Mouse (Mus musculus) MEL (cell line): ENCODE measurements at regions not wholly inside any gene's neighbourhood (a gene's known extent, or its start where the extent isn't known, plus 50 kb on each side); places are given as distances from the start of the nearest gene placed in this dataset.

ENCODE experiments used
- CTCF ChIP-seq, 3 experiments: IDR thresholded peaks in 2 of 3; conservative IDR thresholded peaks in 1 of 3; 2 replicates each; pipeline ENCODE4 v1.5.1; 2011 to 2012; ENCODE audit warnings: low read length in 3 of 3, low read depth in 2 of 3, mild to moderate bottlenecking in 2 of 3, improper control_type of control experiment in 1 of 3, inconsistent platforms in 1 of 3, mixed read lengths in 1 of 3, moderate library complexity in 1 of 3; ENCODE audit not compliant: control insufficient read depth in 1 of 3, insufficient read depth in 1 of 3, poor library complexity in 1 of 3, severe bottlenecking in 1 of 3
- GATA1 ChIP-seq: IDR thresholded peaks from 2 replicates; pipeline ENCODE4 v1.6.1; 2011; ENCODE audit warnings: low read depth, low read length, improper control_type of control experiment
- MYC ChIP-seq: IDR thresholded peaks from 2 replicates; pipeline ENCODE4 v1.6.1; 2011; ENCODE audit warnings: low read depth, mild to moderate bottlenecking, low read length, improper control_type of control experiment, moderate library complexity
- NRF1 ChIP-seq: IDR thresholded peaks from 2 replicates; pipeline ENCODE4 v1.6.1; 2014; ENCODE audit warnings: low read depth, mild to moderate bottlenecking, inconsistent platforms, low read length, improper control_type of control experiment, moderate library complexity; ENCODE audit not compliant: poor library complexity, insufficient read depth, severe bottlenecking
- POLR2A ChIP-seq, 2 experiments: IDR thresholded peaks; 2 replicates each; pipeline ENCODE4 v1.6.1; 2011 to 2012; ENCODE audit warnings: low read length in 2 of 2, mild to moderate bottlenecking in 2 of 2, control low read depth in 1 of 2, improper control_type of control experiment in 1 of 2, low read depth in 1 of 2, moderate library complexity in 1 of 2; ENCODE audit not compliant: control insufficient read depth in 1 of 2, insufficient read depth in 1 of 2, poor library complexity in 1 of 2
- RAD21 ChIP-seq: IDR thresholded peaks from 2 replicates; pipeline ENCODE4 v1.6.1; 2011; ENCODE audit warnings: mild to moderate bottlenecking, low read depth, low read length, improper control_type of control experiment
- SIN3A ChIP-seq: IDR thresholded peaks from 2 replicates; pipeline ENCODE4 v1.6.1; 2012; ENCODE audit warnings: low read length, improper control_type of control experiment, inconsistent platforms
- TAL1 ChIP-seq: IDR thresholded peaks from 2 replicates; pipeline ENCODE4 v1.6.1; 2012; ENCODE audit warnings: mild to moderate bottlenecking, inconsistent platforms, low read length, moderate library complexity, mixed read lengths
- TCF12 ChIP-seq: IDR thresholded peaks from 2 replicates; pipeline ENCODE4 v1.6.1; 2014; ENCODE audit warnings: low read depth, mild to moderate bottlenecking, inconsistent platforms, low read length, improper control_type of control experiment, moderate library complexity

GRCm38 (mm10) chr5:73821956-73822545, 170.9 kb downstream of the Spata18 start:
- TF ChIP-seq NRF1 = no peak
- TF ChIP-seq SIN3A = no peak
- no peak for TF ChIP-seq CTCF (IDR thresholded peaks at IDR 0.05 in 2 of 3, conservative IDR thresholded peaks at IDR 0.05 in 1 of 3; ENCODE audit: control insufficient read depth in 1 of 3, insufficient read depth in 1 of 3, low read depth in 2 of 3, low read length in 3 of 3, poor library complexity in 1 of 3, severe bottlenecking in 1 of 3)
- no peak for TF ChIP-seq TAL1
- no peak for TF ChIP-seq RAD21
- TF ChIP-seq MYC = no peak
- TF ChIP-seq GATA1 = no peak
- no peak for TF ChIP-seq POLR2A (IDR thresholded peaks at IDR 0.05; ENCODE audit: control insufficient read depth in 1 of 2, insufficient read depth in 1 of 2, low read depth in 1 of 2, low read length in 2 of 2, poor library complexity in 1 of 2)
- no peak for TF ChIP-seq TCF12
